ENCODE assay signal across 16 mouse cellular contexts in genomic region chr10:88897032-88897431, GRCm38 (mm10). TPM values are rescaled to one million over a fixed set of nuclear protein-coding genes. Genes with fewer than 3 reads are reported as not detected.
"Had no signal": no experiment of that assay in that cellular context is flagged by ENCODE, and none has a peak within 500 bp of the region (broad histone marks: within the 10 kb centered on the region; RNA-seq: fewer than 3 reads in every experiment).

No protein-coding gene starts in this region.

- H3K4me3 ChIP-seq: lung, embryonic 15.5 days; megakaryocyte, embryonic 14.5 days; midbrain, embryonic 13.5 days; midbrain, embryonic 15.5 days; neural tube, embryonic 12.5 days had no signal

- H3K27me3 ChIP-seq: lung, embryonic 15.5 days; megakaryocyte, embryonic 14.5 days; midbrain, embryonic 13.5 days; midbrain, embryonic 15.5 days; neural tube, embryonic 12.5 days had no signal

- H3K4me1 ChIP-seq: lung, embryonic 15.5 days; megakaryocyte, embryonic 14.5 days; midbrain, embryonic 13.5 days; midbrain, embryonic 15.5 days; neural tube, embryonic 12.5 days had no signal

- H3K36me3 ChIP-seq: lung, embryonic 15.5 days; midbrain, embryonic 13.5 days; midbrain, embryonic 15.5 days; neural tube, embryonic 12.5 days had no signal

- H3K27ac ChIP-seq: lung, embryonic 15.5 days; macrophage; midbrain, embryonic 13.5 days; midbrain, embryonic 15.5 days; neural tube, embryonic 12.5 days had no signal

- DNase-seq: liver, postnatal 0 days; lung, adult 2 months; lung, postnatal 14 days; lung, postnatal 36 days; right cerebral cortex, postnatal 14 days; spleen, adult 18-20 months; thymus, adult 18-20 months; thymus, postnatal 14 days; thymus, postnatal 36 days had no signal

- ATAC-seq: liver, postnatal 0 days; lung, postnatal 0 days; midbrain, embryonic 13.5 days; midbrain, embryonic 15.5 days had no signal

RNA-seq across cellular contexts. Expression of gene Slc5a8, which starts 11.2 kb away (rescaled TPM):
- polyA plus RNA-seq: liver, postnatal 0 days; macrophage; neural tube, embryonic 12.5 days had no signal
